Comparison of ENCODE assay signal across 1 mouse cellular context in the genomic region with DNA sequence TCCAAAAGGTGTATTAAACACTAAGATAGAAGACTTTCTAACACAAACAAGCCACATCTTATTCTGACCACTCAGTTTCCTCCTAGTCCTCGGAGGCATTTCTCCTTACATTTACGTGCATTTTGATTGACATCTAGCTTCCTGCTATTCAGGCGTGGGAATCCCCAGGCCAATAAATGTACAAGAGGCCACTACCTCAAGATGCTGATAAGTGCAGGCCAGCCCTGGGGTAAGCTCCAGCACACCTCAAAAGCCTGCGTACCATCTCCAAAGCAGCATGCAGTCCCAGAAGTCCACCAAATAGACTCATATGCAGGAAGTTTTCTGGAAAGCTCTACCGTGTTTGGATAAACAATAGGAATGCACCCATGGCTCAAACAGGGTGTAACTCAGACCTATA.
TF ChIP-seq lines count a peak whose summit lies in the region.

No protein-coding gene starts in this region.

TF ChIP-seq in MEL, 35 proteins besides CTCF, POLR2A, EP300 and RAD21:
- TF ChIP-seq CHD1 (IDR thresholded peaks at IDR 0.05; ENCODE audit: low read depth, low read length) (no peak), UBTF (IDR thresholded peaks at IDR 0.05; ENCODE audit: borderline replicate concordance, insufficient read depth, low read depth, low read length) (no peak), MAZ (IDR thresholded peaks at IDR 0.05; ENCODE audit: low read depth, low read length) (no peak), NELFE (IDR thresholded peaks at IDR 0.05; ENCODE audit: low read depth, low read length) (no peak), MYB (IDR thresholded peaks at IDR 0.05; ENCODE audit: low read depth, low read length) (no peak), SMC3 (IDR thresholded peaks at IDR 0.05; ENCODE audit: low read depth, low read length) (no peak), USF1 (IDR thresholded peaks at IDR 0.05; ENCODE audit: low read depth, low read length) (no peak), MEF2A (IDR thresholded peaks at IDR 0.05; ENCODE audit: extremely low read depth, insufficient replicate concordance, low read depth, low read length, poor library complexity, severe bottlenecking) (no peak), MYC (IDR thresholded peaks at IDR 0.05; ENCODE audit: low read depth, low read length) (no peak), MAX (IDR thresholded peaks at IDR 0.05; ENCODE audit: low read length) (no peak), SIN3A (IDR thresholded peaks at IDR 0.05; ENCODE audit: low read length) (no peak), ETS1 (IDR thresholded peaks at IDR 0.05; ENCODE audit: low read depth, low read length) (no peak), ELF1 (IDR thresholded peaks at IDR 0.05; ENCODE audit: low read depth, low read length) (no peak), TBP (IDR thresholded peaks at IDR 0.05; ENCODE audit: low read depth, low read length) (no peak), MXI1 (IDR thresholded peaks at IDR 0.05; ENCODE audit: low read depth, low read length) (no peak)
